Mouse (Mus musculus) urinary bladder, postnatal 4 days (tissue): ENCODE results near the gene Blvrb.

Source experiments
- DNase-seq, 2 experiments: peaks; one replicate each; pipeline ENCODE4 v3.0.0; 2021 to 2022; ENCODE audit warnings: low spot score in 2 of 2

Blvrb gene

GRCm38 (mm10) chr7:27447419-27448286 lies at the start of gene Blvrb, which contains the start of gene Sptbn4:
TSS of gene Blvrb (plus strand) at chr7:27447978.
TSS of gene Sptbn4 (minus strand) at chr7:27447686.
- DNase-seq: peak; percentile 98 to 99

- no peak for DNase-seq
Measured at GRCm38 (mm10) chr7:27400545-27400944, 47.2 kb upstream of the Blvrb start.

- peak in 1 of 2 experiments; percentile 71 for DNase-seq
Measured at GRCm38 (mm10) chr7:27402675-27403074, 45.1 kb upstream of the Blvrb start.

GRCm38 (mm10) chr7:27404203-27404942 lies 43.4 kb upstream of the Blvrb start:
- DNase-seq: no peak

- no peak for DNase-seq
Measured at GRCm38 (mm10) chr7:27406481-27406880, 41.3 kb upstream of the Blvrb start.

- DNase-seq: no peak
Measured at GRCm38 (mm10) chr7:27407816-27408215, 40.0 kb upstream of the Blvrb start.

GRCm38 (mm10) chr7:27408379-27409176 lies 39.2 kb upstream of the Blvrb start:
- peak; percentile 64 to 76 for DNase-seq

GRCm38 (mm10) chr7:27417151-27417550 lies 30.6 kb upstream of the Blvrb start:
- DNase-seq: no peak

- no peak for DNase-seq
Measured at GRCm38 (mm10) chr7:27419101-27419500, 28.7 kb upstream of the Blvrb start.

GRCm38 (mm10) chr7:27423556-27424326 lies 24.0 kb upstream of the Blvrb start:
- no peak for DNase-seq

- no peak for DNase-seq
Measured at GRCm38 (mm10) chr7:27427387-27427786, 20.4 kb upstream of the Blvrb start.

- DNase-seq: no peak
Measured at GRCm38 (mm10) chr7:27428002-27428401, 19.8 kb upstream of the Blvrb start.

GRCm38 (mm10) chr7:27429135-27429534 lies 18.6 kb upstream of the Blvrb start:
- DNase-seq: no peak

GRCm38 (mm10) chr7:27433349-27433748 lies 14.4 kb upstream of the Blvrb start:
- no peak for DNase-seq

- DNase-seq: no peak
Measured at GRCm38 (mm10) chr7:27433794-27434193, 14.0 kb upstream of the Blvrb start.

GRCm38 (mm10) chr7:27437544-27437943 lies 10.2 kb upstream of the Blvrb start:
- no peak for DNase-seq

- no peak for DNase-seq
Measured at GRCm38 (mm10) chr7:27440014-27440413, 7.8 kb upstream of the Blvrb start.

- no peak for DNase-seq
Measured at GRCm38 (mm10) chr7:27446051-27446450, 1.7 kb upstream of the Blvrb start.

- no peak for DNase-seq
Measured at GRCm38 (mm10) chr7:27446521-27447418, 1.0 kb upstream of the Blvrb start.
